Mouse (Mus musculus) ES-Bruce4 (cell line): ENCODE results near the gene Fen1.

Source experiments
- CTCF ChIP-seq: IDR thresholded peaks from one replicate; pipeline ENCODE4 v1.8.1; 2011; ENCODE audit warnings: low read depth, low read length
- POLR2A ChIP-seq: IDR thresholded peaks from one replicate; pipeline ENCODE4 v1.8.1; 2011; ENCODE audit warnings: low read length; ENCODE audit not compliant: insufficient read depth

DNA sequence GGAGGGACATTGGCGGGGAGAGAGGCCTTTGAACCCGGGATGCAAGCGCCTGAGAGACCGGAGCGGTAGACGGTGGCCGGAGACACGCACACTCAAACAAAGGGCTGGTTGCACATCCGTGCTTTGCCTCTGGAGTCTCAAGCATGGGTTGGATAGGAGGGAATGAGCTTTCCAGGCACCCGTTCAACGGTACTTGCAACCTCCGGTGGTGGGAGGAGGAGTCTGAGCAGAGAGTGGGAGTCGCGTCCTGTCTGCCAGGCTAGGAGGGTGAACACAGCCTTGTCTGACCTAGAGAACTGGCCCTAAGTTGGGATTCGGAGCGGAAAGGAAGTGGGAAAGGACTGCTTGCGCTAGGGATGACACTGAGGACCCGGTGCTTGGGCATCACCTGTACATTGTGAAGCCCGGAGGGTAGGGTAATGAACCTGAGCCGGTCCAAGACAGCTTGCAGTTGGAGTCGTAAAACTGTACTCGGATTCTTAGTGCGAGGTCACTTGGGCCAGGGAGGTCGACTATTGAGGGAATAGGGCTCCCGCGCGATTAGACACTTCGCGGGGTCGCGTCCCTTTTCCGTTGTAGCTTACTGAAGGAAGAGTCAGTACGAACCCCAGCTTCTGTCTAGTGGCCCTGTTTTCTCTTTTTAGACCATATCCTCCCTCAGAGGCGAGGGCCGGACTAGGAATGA is 20.5 kb downstream of the Fen1 start:
- no peak for TF ChIP-seq POLR2A
- TF ChIP-seq CTCF, result no peak
